Mouse (Mus musculus) ovary, adult 18-20 months (tissue): ENCODE results near the gene Fbxo44.

ENCODE experiments used
- DNase-seq: peaks from one replicate; pipeline ENCODE4 v3.0.0; 2022; ENCODE audit warnings: low spot score, mixed read lengths

Fbxo44 gene

DNA sequence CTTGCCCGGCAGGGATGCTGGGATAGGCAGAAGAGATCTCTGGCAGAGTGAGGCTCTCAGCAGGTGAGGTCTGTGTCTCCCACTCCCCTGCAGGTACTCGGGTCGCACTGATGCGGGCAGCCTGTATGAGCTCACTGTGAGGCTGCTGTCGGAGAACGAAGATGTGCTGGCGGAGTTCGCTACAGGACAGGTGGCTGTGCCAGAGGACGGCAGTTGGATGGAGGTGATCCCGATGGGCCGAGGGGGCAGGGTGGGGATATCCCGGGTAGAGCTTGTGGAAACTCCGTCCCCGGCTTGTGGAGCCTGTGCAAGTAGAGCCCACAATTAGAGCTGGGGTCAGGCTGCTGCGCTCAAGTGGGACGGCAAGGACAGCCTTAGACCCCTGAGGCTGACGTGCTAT lies 5.3 kb upstream of the Fbxo44 start:
- DNase-seq: no peak

DNA sequence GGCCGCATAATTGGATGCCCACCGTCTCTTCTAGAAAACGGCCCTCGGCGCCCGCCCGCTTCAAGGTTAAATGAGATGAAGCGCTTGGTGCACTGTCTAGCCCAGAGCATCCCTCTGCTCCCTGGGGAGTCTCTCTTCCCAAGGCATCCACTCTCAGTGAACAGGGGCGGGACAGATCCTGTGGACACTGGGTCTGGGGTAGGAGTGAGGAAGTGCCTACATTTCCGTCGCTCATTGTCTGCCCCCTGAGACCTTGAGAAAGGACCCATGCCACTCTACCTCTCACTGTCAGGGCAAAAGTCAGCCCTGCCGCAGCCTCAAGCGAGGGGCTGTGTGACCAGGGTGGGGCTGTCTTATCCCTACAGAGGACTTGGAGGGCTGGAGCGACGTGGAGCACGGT lies 4.2 kb upstream of the Fbxo44 start:
- no peak for DNase-seq

DNA sequence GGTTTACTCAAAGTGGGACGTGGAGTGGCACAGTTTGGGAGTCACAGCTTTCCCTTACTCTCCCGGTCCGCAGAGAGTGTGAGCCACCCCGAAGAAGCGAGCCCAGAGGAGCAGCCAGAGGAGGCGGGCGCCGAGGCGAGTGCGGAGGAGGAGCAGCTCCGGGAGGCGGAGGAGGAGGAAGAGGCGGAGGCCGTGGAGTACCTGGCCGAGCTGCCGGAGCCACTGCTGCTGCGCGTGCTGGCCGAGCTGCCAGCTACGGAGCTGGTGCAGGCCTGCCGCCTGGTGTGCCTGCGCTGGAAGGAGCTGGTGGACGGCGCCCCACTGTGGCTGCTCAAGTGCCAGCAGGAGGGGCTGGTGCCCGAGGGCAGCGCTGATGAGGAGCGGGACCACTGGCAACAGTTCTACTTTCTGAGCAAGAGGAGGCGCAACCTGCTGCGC lies 3.7 kb upstream of the Fbxo44 start:
- peak; percentile 79 for DNase-seq

DNA sequence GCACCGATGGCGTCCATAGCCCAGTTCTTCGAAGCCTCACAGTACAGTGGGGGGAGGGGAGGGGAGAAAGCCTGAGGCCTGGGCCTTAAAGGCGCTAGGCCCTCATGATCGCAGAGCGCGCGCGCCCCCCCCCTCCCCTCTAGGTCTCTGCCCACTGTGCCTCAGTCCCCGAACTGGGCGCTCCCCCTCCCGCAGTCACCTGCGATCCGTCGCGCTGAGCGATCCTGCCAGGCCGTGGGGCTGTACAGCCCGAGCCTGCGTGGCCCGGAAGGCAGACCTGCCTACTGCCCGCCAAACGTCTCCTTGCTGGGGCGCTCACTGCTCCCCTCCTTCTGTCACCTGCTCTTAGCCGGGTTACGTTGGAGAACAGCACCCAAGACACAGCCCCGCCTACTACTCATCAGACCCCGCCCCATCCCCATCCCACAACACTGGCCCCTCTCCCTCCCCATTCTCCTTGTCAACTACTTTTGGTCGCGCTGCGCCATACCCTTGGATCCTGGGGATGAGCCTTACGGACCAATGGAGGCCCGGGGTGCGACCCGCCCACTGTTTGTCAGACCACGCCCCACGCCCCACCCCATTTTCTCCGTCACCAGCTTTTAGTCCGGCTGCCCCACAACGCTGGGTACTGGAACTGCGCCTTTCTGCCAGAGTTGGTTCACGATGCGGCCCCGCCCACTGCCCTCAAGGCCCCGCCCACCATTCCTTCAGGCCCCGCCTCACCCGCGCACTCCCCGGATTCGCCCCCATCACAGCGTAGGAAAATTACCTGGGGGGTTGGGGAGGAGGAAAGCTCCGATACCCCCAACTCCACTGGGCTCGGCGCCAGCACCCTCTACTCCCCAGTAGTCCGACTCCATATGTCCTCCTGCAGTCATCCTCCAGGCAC lies 492 bp downstream of the Fbxo44 start:
- DNase-seq: peak; percentile 90

DNA sequence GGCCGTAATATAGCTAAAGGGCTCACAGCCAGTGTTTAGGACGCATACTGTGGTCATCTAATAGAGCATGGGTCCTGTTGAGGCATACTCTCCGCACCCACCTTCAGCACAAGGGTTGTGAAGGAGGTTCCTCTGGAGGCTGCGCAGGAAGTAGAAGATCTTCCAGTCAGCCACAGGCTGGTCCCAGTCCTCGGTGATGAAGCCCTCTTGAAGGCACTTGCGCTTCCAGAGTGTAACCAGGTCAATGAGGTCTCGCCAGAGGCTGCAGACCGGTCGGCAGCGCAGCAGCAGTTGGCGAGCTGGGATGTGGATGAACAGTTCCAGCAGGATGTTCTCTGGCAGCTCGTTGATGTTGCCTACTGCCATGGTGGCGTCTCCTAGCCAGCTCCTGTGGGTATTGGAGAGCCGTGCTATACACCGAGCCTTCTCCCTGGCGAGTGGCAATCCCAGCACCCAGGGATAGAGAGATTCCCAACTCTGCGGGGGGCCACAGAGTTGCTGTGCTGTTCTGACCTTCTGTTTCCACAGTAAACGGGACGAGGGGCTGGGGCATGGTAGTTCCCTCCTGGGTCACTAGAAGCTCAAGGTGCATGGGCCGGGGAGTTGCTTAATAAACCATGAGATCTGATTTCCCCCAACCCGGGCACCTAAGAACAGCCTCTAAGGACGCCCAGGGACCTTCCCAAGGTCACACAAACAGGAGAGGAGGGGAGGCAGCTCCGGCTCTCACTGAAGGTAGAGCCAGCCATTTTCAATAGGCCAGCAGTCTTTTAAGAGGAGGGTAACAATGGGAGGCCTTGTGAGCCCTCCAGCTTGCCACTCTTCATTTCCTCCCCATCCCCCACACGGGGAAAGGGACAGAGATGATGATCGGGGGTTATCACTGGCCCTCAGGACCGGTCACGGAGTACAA lies 1.6 kb downstream of the Fbxo44 start:
- DNase-seq: no peak

DNA sequence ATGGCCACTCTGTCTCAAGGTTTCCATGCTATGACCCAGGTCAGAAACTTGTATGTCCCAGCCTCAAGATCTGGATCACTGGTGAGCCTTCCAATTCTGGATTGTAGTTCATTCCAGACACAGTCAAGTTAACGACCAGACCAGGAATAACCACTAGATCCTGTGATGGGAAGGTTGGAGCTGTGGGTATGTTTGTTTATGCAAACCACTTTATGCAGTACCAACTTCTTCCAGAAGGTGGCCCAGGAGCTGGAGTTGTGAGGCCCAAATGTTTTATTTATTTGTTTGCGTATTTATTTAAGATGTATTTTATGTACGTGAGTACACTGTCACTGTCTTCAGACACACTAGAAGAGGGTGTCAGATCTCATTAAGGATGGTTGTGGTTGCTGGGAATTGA lies 5.3 kb downstream of the Fbxo44 start:
- DNase-seq: no peak

DNA sequence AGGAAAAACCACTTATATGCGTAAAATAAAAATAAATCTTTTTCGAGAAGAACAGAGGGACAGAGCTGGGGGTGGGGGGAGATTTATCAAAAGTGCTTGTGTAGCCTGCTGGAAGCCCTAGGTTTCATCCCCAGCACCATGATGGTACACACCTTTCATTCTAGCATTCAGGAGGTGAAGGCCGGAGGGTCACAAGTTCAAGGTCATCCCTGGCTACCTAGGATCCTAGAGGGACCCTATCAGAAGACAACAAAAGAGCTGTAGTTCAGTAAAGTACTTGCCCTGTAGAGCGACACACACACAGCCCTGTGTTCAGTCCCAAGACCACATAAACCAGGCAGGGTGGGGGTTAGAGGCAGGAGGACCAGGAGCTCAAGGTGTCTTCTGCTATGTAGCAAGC lies 6.3 kb downstream of the Fbxo44 start:
- DNase-seq: no peak

DNA sequence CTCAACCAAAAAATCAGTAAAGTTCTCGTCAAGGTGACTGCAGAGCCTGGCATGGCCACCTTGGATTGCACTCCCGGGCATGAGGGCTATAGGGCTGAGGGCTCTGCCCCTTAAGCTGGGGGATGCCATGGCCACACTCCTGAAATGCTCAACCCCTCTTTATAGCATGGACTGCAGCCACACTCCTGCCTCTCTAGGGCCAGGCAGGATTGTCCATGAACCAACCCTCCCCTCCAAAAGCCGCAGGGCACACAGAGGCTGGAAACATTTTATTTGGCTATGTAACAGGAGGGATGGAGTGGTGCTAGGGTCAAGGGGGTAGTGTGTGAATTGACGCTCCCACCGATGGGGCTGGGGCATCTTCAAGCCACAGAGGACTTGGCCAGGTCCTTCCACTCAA lies 7.7 kb downstream of the Fbxo44 start:
- DNase-seq: no peak

DNA sequence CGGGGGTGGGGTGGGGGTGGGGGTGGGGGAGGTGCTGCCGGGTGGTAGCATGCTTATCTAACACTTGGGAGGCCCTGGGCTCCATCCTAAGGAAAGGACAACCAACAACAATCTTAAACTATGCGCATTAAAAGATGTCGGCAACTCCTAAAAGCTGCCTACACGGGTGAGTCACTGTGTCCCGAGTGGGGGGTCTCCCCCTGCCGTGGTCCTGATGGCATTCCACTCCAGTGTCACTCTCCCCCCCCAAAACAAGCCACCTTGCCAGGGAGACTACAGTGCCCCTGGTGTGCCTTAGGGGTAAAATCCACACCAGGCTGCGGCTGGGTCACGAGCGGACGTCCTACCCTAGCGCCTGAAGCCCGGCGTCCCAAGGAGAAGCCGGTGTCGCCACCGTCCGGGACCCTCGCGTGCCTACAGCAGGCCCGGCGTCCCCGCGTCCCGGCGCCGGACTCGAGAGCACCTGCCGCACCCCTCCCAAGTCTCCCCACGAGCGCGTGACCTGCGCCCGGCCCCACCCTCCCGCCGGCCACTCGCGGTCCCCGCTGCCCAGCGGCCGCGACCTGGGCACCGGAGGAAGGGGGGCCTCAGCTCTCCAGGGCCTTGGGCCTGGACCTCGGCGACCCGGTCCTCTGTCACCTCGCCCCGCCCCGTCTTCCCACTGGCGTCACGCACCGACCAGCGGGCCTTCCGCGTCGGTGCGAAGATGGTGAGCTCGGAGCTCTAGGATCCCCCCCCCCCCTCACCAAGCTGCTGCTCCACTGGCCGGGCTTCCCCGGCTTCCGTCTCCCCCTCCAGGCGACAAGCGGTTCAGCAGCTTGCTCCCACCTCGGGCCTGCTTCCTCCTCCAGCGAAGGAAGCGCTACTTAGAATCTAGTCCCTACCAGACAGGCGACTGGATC lies 8.8 kb downstream of the Fbxo44 start, which contains the start of gene Fbxo6:
Gene Fbxo6 (minus strand): TSS at position 874 of the 902 bp plus-strand sequence.
- peak; percentile 79 for DNase-seq

DNA sequence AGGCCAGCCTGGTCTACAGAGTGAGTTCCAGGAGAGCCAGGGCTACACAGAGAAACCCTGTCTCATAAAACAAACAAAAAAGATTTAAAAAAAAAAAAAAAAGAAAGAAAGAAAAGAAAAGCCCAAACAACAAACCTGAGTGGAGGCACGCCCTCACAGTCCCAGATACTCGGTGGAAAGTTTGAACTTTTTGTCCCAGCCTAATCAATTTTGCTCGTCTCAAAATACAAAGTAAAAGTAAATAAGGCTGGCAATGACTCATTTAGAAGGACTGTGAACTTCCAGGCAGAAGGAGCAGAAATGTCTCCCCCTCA lies 9.4 kb downstream of the Fbxo44 start:
- no peak for DNase-seq

DNA sequence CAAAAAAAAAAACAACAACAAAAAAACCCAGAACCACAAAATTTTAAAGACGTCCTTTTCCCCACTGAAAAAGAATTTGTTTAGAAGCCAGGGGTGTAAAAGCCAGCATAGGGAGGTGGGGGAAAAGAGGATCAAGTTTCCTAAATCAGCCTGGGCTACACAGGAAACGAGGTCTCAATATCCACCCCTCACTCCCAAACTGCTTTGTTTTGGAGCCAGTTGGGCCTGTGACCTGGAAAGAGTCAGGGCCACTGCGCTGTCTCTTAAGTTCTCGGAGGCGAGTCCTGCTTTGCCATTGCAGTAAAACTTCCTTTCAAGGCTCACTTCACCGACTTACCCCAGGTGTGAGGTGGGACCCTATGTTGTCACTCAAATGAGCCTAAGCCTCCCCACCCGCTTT lies 10.0 kb downstream of the Fbxo44 start:
- no peak for DNase-seq

DNA sequence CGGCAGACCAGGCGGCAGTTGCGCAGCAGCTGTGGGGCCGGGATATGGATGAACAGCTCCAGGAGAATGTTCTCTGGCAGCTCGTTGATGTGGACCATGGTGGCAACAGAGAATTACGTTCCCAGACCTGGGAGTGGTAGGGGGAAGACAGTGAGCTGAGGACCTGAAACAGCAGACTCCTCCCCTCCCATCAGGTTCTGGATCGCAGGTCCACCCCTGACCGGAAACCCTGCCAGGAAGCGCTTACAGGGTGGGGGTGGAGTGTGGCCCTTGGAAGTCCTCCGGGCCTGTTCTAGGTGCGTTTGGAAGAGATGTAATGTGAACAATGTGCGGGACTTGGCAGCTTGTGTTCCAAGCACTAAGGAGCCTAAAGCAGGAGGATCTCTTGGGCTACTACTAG lies 10.7 kb downstream of the Fbxo44 start:
- DNase-seq: no peak

DNA sequence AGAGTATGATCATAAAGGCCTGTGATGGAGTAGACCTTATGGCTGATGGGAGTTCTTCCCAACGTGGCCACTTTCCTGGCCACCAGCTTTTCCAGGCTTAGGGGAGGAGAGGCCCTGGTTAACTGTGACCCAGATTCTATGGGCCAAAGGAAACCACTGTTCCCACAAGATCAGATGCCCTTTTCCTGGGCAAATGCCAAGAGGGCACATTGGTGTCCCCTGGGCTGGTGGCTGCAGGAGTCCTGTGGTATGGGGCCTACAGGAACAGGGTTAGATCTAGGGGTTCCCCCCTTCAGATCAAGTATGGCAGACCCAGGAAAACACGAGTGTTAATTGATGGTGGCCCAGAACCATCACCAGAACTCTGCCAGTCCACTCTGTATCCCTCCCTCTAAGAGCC lies 12.6 kb downstream of the Fbxo44 start:
- DNase-seq: no peak

DNA sequence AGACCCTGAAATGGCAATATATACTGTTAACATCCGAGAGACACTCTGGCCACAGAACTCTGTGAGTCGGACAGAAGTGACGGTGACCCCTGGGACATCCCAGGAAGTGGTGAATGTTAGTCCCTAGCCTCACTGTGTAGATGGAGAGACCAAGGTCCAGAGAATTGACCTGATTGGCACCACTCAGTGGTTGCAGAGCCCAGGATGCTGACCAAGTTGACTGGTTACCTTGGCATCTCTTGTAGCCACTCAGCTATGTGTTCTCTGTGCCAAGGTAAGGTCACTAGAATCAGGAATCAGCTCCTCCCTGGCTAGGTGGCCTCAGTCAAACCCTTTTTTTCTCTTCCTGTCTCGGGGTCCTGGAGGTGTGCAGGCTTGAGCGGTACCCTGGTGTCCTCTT lies 16.6 kb downstream of the Fbxo44 start:
- DNase-seq: no peak

DNA sequence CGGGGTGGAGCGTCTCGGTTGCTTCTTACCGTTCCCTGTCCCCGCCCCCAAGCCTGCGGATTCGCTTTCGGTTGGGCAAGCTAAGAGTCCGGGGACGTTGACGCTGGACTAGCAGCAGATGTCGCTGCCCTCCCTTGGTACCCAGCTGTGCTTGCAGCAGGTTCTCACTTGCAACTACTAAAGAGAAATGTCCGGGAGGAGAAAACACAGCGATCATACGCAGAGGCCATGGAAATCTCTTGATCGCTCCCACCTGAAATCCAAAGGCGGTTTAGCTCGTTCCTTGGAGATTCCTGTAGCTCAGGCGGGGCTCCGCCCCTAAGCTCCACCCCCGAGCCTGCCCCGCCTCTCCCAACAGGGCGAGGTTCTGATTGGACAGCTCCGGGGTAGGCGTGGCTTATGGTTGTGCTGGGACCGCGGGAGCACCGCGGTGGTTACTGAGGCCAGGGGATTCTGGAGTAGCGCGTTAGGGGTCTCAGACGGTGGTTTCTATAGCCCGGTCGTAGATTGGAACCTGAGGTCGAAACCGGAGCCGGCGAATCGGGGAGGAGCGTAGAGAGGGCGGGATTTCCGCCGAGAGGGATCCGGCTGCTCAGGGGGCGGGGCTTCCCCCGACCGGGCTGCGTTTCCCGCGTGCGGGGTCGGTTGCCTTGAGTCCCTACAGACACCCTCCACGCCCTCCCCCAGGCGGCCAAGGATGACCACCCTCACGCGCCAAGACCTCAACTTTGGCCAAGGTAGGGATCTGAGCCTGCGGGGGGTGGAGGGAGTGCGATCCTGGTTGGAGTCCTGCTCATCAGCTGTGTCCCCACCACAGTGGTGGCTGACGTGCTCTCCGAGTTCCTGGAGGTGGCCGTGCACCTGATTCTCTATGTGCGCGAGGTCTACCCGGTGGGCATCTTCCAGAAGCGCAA lies 19.9 kb downstream of the Fbxo44 start:
- DNase-seq: peak; percentile 86

DNA sequence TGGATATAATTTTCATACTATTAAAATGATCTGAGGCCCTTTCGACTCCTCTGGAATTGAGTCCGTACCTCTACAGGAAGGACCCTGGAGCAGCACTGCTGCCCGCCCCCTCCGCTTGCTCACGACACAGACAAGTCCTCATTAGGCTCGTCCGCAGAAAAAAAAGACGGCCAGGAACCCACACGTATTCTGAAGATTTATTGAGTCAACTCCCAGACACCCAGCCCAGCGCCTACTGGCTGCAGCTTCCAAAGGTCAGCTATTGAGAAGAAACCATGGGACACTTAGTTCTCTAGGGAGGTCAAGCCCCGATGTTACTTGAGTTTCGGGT lies 20.6 kb downstream of the Fbxo44 start:
- DNase-seq: no peak

DNA sequence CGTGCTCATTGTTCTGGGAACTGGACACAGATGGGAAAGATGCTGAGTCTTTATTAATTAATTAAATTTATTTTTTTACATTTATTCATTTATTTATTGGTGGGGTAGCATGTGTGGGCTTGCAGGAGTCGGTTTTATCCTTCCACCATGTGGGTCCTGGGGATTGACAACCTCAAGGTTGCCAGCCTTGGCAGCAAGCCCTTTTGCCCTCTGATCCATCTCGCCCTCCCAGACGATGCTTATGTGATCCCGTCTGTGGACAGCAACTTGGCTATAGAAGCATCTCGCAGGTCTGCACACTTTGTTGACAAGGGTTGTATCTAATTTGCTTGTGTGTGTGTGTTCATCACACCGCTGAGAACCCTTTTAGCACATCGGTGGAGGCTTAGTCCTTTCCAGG lies 22.8 kb downstream of the Fbxo44 start:
- no peak for DNase-seq

DNA sequence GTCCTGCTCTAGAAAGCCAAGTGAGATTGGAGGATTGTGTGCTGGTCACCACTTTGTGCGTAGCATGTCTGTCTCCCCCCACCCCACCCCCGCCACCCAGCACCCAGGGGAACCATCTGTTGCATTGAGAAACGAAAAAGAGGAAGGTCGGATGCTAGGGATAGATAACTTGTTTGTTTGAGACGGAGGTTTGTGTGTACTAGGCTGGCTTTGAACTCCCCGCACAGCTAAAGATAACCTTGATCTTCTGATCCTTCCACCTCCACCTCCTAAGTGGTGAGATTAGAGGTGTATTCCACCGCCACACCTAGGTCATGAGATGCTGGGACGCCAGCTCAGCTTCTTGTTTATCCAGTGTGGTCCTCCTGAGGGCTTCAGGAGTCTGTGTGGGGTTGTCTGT lies 25.3 kb downstream of the Fbxo44 start:
- DNase-seq: no peak

DNA sequence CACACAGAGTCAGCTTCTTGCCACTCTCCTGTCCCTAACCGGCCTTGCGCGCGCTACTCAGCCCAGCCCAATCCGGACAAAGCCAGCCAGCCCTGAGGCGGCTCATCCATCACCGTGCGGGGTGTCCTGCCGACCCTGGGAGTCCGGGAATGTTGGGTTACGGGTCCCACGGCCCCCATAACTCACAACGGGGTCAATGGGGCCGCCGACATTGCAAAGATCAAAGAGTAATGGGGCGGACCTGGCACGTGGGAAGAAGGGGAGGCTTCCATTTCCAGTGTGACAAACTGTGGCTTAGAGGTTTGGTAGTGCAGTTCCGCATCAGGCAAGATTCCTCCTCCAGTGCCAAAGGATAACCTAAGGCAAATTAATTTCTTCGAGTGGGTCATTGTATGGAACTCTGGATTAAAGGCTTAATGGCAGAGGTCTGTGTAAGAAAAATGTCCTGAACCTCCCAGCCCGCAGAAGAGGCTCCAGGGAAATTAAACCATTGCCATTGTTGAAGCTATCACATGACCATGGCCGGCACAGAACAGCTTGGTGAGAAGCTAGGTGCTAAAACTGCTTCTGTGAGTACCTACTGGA lies 28.7 kb downstream of the Fbxo44 start:
- DNase-seq: no peak

DNA sequence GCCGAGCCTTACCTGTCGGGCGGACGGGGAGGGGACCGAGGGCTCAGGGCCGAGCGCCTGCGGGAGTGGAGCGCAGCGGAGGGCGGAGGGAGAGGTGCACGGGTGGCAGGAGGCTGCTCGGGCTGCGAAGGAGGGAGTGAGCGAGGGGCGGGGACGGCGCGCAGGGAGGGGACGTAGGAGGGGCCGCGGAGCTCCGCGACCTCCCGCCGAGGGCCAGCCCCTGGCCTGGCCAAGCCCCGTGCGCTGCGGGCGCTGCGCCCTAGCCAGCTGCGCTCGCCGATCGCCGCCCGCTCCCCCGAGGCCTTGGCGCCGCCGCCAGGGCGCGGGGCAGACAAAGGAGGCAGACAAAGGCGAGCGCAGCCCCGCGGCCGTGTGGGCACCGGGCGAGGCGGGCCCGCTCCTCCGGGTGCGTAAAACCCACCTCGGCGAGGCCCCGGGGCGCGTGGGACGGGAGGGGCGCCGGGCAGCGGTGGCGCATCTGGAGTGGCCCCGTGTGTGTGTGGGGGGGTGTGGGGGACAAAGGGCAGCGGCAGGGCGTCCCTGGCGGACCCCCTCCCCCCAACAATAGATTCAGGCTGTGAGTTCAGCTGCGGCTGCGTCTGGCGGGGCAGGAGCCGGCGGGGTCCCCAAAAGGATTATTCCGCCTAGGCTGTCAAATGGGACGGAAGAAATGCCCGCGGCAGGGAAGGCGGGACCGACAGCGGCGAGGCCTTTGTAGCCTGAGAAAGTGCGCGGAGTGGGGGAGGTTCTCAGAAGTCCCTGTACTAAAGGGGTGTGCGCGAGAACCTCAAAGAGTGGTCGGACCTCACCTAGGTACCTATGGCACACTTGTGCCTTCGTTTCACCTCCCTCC lies 29.5 kb downstream of the Fbxo44 start, which contains the start of gene Draxin:
Gene Draxin (minus strand): TSS at position 138 of the 853 bp plus-strand sequence.
- peak; percentile 63 for DNase-seq
